Mouse (Mus musculus) ES-CJ7 (cell line): ENCODE results near the gene Hist1h2ab.

Experiments
- DNase-seq: peaks from one replicate; pipeline ENCODE4 v3.0.0; 2011; ENCODE audit warnings: low read depth, low spot score

The Hist1h2ab gene

DNA sequence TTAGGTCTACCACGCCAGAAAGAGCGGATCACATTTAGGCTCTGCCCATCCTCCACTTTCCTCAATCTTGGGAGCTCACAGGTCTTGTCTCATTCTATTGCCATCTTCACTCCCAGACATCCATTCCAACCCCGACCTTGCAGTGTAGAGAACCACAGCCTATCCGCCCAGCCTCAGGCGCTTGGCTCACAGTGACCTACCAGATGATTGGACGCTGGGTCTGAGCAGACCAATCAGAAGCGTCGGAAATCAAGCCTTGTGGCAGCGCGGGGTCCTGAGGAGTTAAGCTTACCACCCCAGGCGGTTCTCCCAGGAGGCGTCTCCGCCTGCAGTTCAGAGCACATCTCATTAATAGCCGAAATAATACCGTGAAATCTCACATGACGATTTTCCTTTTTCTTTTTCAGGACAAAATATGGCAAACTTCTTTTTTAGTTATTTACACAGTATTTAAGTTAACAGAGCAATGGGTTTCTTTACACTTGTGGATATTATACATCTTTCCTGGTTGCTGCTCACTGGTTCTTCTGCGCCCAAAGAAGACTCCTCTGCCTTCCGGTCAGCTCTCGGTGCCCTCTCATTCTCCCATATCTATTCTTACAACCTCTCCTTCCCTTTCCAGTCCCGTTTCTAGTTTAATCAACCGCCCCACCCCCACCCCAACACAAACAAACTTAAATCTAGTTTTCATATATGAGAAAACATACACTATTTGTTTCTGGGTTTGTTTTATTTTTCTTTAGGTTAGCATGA lies 21.8 kb downstream of the Hist1h2ab start:
- peak; percentile 94 for DNase-seq

DNA sequence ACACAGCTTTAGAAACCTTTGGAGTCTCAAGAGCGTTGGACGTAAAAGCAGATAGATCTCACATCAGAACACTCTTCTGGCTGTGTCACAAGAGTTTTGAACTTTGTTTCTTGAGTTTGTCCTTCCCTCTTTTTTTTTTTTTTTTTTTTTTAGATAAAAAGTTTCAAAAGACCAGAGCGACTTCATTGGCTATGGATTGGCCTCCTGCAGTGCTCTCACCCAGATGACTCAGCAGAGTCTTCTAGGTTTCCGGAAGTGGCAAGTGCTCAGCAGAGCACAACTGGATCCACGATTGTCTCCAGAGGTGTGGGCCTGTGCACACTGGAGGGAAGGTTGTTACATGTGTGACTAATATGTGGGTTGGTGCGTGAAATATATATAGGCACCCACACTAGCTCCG lies 27.4 kb downstream of the Hist1h2ab start:
- peak; percentile 21 for DNase-seq

DNA sequence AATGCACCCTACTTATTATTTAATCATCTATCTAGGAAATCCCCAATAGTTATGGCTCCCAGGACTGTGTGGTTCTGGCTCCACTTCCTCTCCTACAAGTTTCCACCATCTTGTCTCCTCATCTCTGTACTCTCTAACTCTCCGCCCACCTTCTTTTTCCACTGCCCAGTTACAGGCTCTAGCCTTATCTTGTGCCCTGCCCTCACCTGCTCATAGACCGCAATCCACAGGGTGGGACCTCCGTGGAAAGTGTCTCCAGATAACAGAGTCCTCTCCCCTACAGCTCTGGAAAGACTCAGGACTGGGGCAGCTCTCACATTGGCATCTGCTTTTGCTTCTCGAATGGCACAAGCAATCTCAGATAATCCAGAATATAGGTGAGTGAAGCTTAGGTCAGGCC lies 28.1 kb downstream of the Hist1h2ab start:
- no peak for DNase-seq

DNA sequence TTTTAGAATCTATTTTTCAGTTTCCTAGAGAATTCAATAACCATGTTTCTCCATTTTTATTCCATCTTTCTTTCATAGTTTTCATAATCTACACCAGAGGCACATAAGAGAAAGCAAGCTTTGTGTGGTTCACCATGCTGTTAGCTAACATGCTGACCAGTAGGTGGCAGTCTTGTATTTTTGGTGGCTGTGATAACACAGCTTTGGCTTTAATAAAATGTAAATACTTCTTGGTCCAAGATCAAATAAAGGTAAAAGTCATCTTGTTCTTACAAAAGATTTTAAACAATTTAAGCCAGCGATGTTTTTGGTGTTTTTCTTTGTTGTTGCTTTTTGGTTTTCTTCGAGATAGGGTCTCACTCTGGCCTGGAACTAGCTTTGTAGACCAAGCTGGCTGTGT lies 41.6 kb downstream of the Hist1h2ab start:
- DNase-seq = peak; percentile 49

DNA sequence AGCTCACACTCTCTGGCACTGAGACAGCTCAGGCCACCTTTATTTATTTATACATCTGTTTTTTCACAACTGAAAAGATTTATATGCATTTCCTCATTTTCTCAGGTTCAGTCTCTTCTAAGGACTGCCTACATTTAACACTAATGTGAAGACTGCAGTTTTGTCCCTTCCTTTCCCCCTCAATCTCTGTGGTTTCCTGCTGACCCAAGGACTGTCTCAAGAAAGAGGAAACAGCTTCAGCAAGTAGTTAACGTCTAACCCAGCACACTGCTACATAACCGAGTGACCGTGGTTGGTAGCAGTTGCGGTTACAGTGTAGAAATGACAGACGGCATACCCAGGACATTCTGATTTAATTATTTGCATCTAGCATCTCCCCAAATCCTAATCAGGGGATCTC lies 48.5 kb downstream of the Hist1h2ab start:
- DNase-seq = no peak
